Mouse (Mus musculus) right cerebral cortex, postnatal 14 days (tissue): Measurements from ENCODE around the gene Gm4131.
A peak's percentile ranks its signal among the peaks of the same experiment; 100 is the strongest.
"Not testable (repeated sequence)": the region's sequence is repeated elsewhere in the genome, so short reads cannot be mapped to it uniquely, and the experiment has no call there.

Experiments
- DNase-seq: peaks from one replicate; pipeline ENCODE4 v3.0.0; 2022

Gene Gm4131

GRCm38 (mm10) chr14:62566821-62567220 lies at the start of gene Gm4131:
Gene Gm4131, minus strand, starts transcription at chr14:62566921.
- not testable (repeated sequence) for DNase-seq

GRCm38 (mm10) chr14:62609904-62610303 lies 43.2 kb upstream of the Gm4131 start:
- DNase-seq = no peak

- DNase-seq = no peak
Measured at GRCm38 (mm10) chr14:62607791-62608196, 41.1 kb upstream of the Gm4131 start.

GRCm38 (mm10) chr14:62602869-62603268 lies 36.1 kb upstream of the Gm4131 start:
- no peak for DNase-seq

GRCm38 (mm10) chr14:62602271-62602670 lies 35.5 kb upstream of the Gm4131 start:
- peak; percentile 46 for DNase-seq

- no peak for DNase-seq
Measured at GRCm38 (mm10) chr14:62600109-62600522, 33.4 kb upstream of the Gm4131 start.

GRCm38 (mm10) chr14:62585338-62585737 lies 18.6 kb upstream of the Gm4131 start:
- DNase-seq = no peak

- DNase-seq = no peak
Measured at GRCm38 (mm10) chr14:62584637-62585036, 17.9 kb upstream of the Gm4131 start.

GRCm38 (mm10) chr14:62581768-62582167 lies 15.0 kb upstream of the Gm4131 start:
- no peak for DNase-seq

- DNase-seq = no peak
Measured at GRCm38 (mm10) chr14:62580945-62581344, 14.2 kb upstream of the Gm4131 start.

GRCm38 (mm10) chr14:62575862-62576261 lies 9.1 kb upstream of the Gm4131 start:
- no peak for DNase-seq

GRCm38 (mm10) chr14:62574906-62575305 lies 8.2 kb upstream of the Gm4131 start:
- DNase-seq = no peak

- no peak for DNase-seq
Measured at GRCm38 (mm10) chr14:62573454-62573853, 6.7 kb upstream of the Gm4131 start.

- no peak for DNase-seq
Measured at GRCm38 (mm10) chr14:62570299-62570698, 3.6 kb upstream of the Gm4131 start.

- DNase-seq = no peak
Measured at GRCm38 (mm10) chr14:62569463-62569862, 2.7 kb upstream of the Gm4131 start.

- DNase-seq = no peak
Measured at GRCm38 (mm10) chr14:62563679-62564078, 3.0 kb downstream of the Gm4131 start.

GRCm38 (mm10) chr14:62561875-62562748 lies 4.6 kb downstream of the Gm4131 start:
- DNase-seq = no peak

GRCm38 (mm10) chr14:62557111-62557510 lies 9.6 kb downstream of the Gm4131 start:
- no peak for DNase-seq

- no peak for DNase-seq
Measured at GRCm38 (mm10) chr14:62555840-62556810, 10.6 kb downstream of the Gm4131 start.

GRCm38 (mm10) chr14:62555309-62555829 lies 11.4 kb downstream of the Gm4131 start, which contains the start of gene Fam124a:
Gene Fam124a, plus strand, starts transcription at chr14:62555737.
- peak; percentile 75 for DNase-seq

- DNase-seq = no peak
Measured at GRCm38 (mm10) chr14:62553786-62554185, 12.9 kb downstream of the Gm4131 start.

GRCm38 (mm10) chr14:62552771-62553170 lies 13.9 kb downstream of the Gm4131 start:
- DNase-seq = no peak

GRCm38 (mm10) chr14:62550121-62550520 lies 16.6 kb downstream of the Gm4131 start:
- no peak for DNase-seq
